Mouse (Mus musculus): ENCODE results near the gene Vmn2r43.
"Not testable (repeated sequence)": the region's sequence is repeated elsewhere in the genome, so short reads cannot be mapped to it uniquely, and the experiment has no call there.

Gene Vmn2r43

GRCm38 (mm10) chr7:8260499-8260898 is at the start of gene Vmn2r43:
Gene Vmn2r43 (minus strand): TSS chr7:8260599.
- DNase-seq: not testable (repeated sequence)

DNA sequence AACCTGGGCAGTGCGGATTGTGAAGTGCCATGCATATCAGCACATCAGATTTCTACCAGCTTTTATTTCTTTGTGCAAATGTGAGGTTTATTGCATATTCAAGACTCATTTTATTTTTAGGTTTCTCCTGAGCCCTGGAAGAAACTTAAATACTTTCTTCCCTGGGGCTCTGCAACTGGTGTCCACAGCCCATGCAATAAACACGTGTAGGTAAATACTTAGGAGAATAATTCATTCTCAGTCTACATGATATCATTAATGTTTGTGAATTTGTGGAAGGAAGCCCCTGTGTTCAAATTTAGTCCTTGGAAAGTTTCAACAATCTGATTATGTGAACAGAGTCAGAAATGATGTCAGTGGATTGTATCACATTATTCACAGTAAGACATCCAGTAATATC is 60.2 kb downstream of the Vmn2r43 start, which contains the start of gene Vmn2r42:
TSS of gene Vmn2r42 (minus strand) at position 101 of the 400 bp plus-strand sequence.
- DNase-seq: not testable (repeated sequence)

All from cerebellum, adult 11 months (tissue).